Mouse (Mus musculus) urinary bladder, postnatal 14 days (tissue): ENCODE measurements around the gene H6pd.

Source experiments
- DNase-seq: peaks from one replicate; pipeline ENCODE4 v3.0.0; 2021; ENCODE audit warnings: low spot score

Gene H6pd

GRCm38 (mm10) chr4:149975291-149975690 lies 33.5 kb downstream of the H6pd start:
- no peak for DNase-seq

- no peak for DNase-seq
These were observed 37.4 kb downstream of the H6pd start for GRCm38 (mm10) chr4:149971393-149971792.

GRCm38 (mm10) chr4:149968526-149968925 lies 40.3 kb downstream of the H6pd start:
- DNase-seq, result no peak

GRCm38 (mm10) chr4:149966963-149967362 lies 41.9 kb downstream of the H6pd start:
- no peak for DNase-seq

GRCm38 (mm10) chr4:149966252-149966651 lies 42.6 kb downstream of the H6pd start:
- peak; percentile 76 for DNase-seq

- DNase-seq, result no peak
These were observed 43.2 kb downstream of the H6pd start for GRCm38 (mm10) chr4:149965672-149966071.

GRCm38 (mm10) chr4:149965242-149965641 lies 43.6 kb downstream of the H6pd start:
- no peak for DNase-seq

GRCm38 (mm10) chr4:149964770-149965169 lies 44.1 kb downstream of the H6pd start:
- no peak for DNase-seq

GRCm38 (mm10) chr4:149964285-149964684 lies 44.5 kb downstream of the H6pd start:
- no peak for DNase-seq

GRCm38 (mm10) chr4:149960391-149960790 lies 48.4 kb downstream of the H6pd start:
- DNase-seq, result no peak

GRCm38 (mm10) chr4:149959816-149960215 lies 49.0 kb downstream of the H6pd start:
- DNase-seq, result no peak

- peak; percentile 80 for DNase-seq
These were observed 50.3 kb downstream of the H6pd start for GRCm38 (mm10) chr4:149958566-149958965.

- DNase-seq, result no peak
These were observed 52.8 kb downstream of the H6pd start for GRCm38 (mm10) chr4:149956048-149956447.

GRCm38 (mm10) chr4:149955631-149956030 lies 53.2 kb downstream of the H6pd start:
- DNase-seq, result no peak

- DNase-seq, result peak; percentile 99
These were observed 53.9 kb downstream of the H6pd start, which contains the start of gene Spsb1 for GRCm38 (mm10) chr4:149954893-149955439. Gene Spsb1, minus strand, starts transcription at chr4:149955043.

- peak; percentile 44 for DNase-seq
These were observed 55.0 kb downstream of the H6pd start for GRCm38 (mm10) chr4:149953621-149954481.

GRCm38 (mm10) chr4:149952201-149952600 lies 56.6 kb downstream of the H6pd start:
- no peak for DNase-seq

GRCm38 (mm10) chr4:149951201-149951600 lies 57.6 kb downstream of the H6pd start:
- peak; percentile 50 for DNase-seq

GRCm38 (mm10) chr4:149949691-149950090 lies 59.1 kb downstream of the H6pd start:
- DNase-seq, result no peak

- peak; percentile 31 for DNase-seq
These were observed 60.7 kb downstream of the H6pd start for GRCm38 (mm10) chr4:149948119-149948518.

GRCm38 (mm10) chr4:149947396-149947795 lies 61.4 kb downstream of the H6pd start:
- no peak for DNase-seq

GRCm38 (mm10) chr4:149945194-149945593 lies 63.6 kb downstream of the H6pd start:
- DNase-seq, result no peak

- DNase-seq, result no peak
These were observed 64.6 kb downstream of the H6pd start for GRCm38 (mm10) chr4:149944214-149944613.
